Mouse (Mus musculus) C2C12 (cell line): Measurements from ENCODE around the gene Fbxl17.

Experiments used
- CEBPB ChIP-seq: IDR thresholded peaks from one replicate; pipeline ENCODE4 v1.6.1; 2011; ENCODE audit warnings: low read depth, mild to moderate bottlenecking, control low read depth, moderate library complexity
- CTCF ChIP-seq: IDR thresholded peaks from one replicate; pipeline ENCODE4 v1.5.1; 2011; ENCODE audit not compliant: control insufficient read depth, insufficient read depth, insufficient read length
- MAX ChIP-seq: IDR thresholded peaks from one replicate; pipeline ENCODE4 v1.6.1; 2011; ENCODE audit warnings: mild to moderate bottlenecking, control low read depth
- MYOG ChIP-seq: IDR thresholded peaks from one replicate; pipeline ENCODE4 v1.6.1; 2011; ENCODE audit not compliant: control insufficient read depth, insufficient read length; ENCODE audit errors: extremely low read depth
- USF1 ChIP-seq: IDR thresholded peaks from one replicate; pipeline ENCODE4 v1.6.1; 2011; ENCODE audit warnings: low read depth, mild to moderate bottlenecking, control low read depth, moderate library complexity

GRCm38 (mm10) chr17:63043046-63043675, 456.7 kb downstream of the Fbxl17 start:
- no peak for TF ChIP-seq CTCF
- TF ChIP-seq USF1 = no peak
- TF ChIP-seq CEBPB = no peak
- no peak for TF ChIP-seq MYOG
- no peak for TF ChIP-seq MAX
